Mouse (Mus musculus) layer of hippocampus, adult 9-10 months (tissue): ENCODE data around the gene Ctc1.
A peak's percentile ranks its signal among the peaks of the same experiment; 100 is the strongest.
"Not testable (repeated sequence)": the region's sequence is repeated elsewhere in the genome, so short reads cannot be mapped to it uniquely, and the experiment has no call there.

Experiments used
- DNase-seq: peaks from one replicate; pipeline ENCODE4 v3.0.0; 2022; ENCODE audit warnings: low spot score

Gene Ctc1

DNA sequence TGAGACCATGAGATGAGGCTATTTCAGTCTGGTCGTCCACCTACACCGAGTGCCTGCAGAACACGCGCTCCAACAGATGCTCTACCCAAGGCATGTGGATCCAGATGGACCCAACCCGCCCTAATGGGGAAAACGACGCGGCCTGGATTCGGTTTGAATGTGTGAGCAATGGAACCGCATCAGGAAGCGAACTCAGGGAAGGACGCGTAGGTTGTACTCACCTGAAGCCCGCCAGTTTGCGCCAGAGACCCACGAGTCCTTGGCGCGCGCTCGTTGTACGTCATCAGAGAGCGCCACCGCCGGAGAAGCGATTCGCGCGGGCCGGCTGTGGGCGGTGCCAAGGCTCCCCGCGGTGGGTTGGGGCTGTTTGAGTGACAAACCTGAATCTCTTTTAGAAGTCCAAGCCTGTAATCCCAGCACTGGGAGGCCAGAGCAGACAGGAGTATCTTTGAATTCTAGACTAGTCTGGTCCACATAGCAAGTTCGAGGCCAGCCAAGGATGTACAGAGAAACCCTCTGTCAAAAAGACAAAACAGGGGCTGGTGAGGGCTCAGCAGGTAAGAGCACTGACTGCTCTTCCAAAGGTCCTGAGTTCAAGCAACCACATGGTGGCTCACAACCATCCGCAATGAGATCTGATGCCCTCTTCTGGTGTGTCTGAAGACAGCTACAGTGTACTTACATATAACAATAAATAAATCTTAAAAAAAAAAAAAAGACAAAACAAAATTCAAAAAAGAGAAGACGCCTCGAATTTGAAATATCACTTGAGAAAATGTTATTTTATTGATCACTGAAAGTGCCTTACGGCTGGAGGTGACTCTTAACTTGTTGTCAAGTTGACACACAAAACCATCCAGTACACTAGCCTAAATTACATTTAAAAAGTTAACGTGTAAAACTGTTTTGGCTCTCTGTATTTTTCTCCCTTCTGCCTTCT lies 7.3 kb upstream of the Ctc1 start, which contains the start of gene Pfas:
Gene Pfas, minus strand, starts transcription at position 279 of the 940 bp plus-strand sequence.
- DNase-seq = peak; percentile 69

DNA sequence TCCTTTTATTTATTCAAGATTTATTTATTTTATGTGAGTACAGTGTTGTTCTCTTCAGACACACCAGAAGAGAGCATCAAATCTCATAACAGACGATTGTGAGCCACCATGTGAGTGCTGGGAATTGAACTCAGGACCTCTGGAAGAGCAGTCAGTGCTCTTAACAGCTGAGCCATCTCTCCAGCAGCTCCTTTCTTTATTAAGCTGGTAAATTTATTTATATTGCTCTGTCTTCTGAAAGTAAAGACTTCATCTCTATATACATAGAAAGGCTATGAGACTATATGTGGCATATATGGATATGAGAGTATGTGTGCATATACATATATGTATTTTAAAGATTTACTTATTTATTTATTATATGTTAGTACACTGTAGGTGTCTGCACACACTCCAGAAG lies 6.2 kb upstream of the Ctc1 start:
- no peak for DNase-seq

DNA sequence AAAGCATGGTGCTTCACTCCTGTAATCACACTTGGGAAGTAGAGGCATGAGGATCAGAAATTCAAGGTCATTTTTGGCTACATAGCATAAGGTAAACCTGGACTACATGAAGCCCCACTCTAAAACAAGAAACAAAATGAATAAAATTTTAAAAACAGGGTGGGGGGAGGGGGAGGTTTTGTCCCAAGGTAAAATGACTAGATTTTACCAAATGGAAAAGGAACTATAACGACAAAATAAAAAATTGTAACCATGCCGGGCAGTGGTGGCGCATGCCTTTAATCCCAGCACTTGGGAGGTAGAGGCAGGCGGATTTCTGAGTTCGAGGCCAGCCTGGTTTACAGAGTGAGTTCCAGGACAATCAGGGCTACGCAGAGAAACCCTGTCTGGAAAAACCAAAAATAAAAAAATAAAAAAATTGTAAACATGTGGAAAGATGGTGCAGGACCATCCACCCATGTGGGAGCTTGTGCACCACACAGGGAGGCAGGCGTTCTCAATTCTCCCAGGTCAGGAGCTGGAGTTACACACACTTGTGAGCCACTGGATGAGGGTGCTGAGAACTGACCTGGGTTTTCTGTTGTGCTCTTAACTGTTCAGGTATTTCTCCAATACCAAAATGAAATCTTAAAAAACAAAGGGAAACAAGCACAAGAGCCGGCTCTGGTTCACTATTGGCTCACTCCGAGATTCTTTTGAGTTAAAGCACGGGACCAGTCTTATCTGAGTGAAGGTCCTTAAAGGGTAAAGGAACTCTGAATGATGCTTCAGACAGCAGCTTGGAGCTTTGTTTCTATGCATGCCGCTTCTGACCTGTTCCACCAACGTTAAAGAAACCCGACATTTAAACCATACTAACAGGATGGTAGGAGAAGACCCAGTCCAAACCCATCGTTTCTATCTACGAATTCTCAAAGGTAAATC lies 5.0 kb upstream of the Ctc1 start:
- DNase-seq = no peak

DNA sequence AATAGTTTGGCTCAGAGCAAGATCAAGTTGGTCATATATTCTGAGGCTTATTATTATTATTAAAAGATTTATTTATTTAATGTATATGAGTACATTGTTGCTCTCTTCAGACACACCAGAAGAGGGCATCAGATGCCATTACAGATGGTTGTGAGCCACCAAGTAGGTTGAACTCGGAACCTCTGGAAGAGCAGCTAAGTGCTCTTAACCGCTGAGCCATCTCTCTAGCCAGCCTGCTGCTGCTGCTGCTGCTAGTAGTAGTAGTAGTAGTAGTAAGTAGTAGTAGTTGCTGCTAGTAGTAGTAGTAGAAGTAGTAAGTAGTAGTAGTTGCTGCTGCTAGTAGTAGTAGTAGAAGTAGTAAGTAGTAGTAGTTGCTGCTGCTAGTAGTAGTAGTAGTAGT lies 4.3 kb upstream of the Ctc1 start:
- DNase-seq = not testable (repeated sequence)

DNA sequence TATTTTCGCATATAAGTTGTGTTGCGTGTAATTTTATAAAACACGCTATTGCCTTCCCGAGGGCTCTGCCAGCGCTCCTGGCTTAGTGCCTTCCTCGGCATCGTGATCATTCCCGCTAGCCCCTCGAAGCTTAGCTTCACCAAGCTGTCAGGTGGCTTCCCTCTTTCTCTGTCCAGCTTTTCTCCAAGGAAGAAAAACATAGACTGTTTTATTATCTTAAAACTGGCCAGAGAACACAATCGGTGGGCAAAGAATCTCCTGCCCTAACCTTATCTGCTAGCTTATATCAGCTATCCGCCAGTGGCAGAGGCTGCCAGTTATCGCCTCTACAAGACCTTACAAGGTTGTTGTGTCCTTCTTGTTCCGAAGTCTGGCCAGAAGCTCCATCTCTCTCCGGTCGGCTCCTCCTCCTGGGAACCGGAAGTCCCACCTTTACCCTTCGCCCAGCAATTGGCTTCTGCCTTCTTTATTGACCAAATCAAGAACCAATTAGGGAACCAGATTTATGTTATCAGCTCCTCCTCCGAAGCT lies 3.6 kb upstream of the Ctc1 start:
- DNase-seq = peak; percentile 85

DNA sequence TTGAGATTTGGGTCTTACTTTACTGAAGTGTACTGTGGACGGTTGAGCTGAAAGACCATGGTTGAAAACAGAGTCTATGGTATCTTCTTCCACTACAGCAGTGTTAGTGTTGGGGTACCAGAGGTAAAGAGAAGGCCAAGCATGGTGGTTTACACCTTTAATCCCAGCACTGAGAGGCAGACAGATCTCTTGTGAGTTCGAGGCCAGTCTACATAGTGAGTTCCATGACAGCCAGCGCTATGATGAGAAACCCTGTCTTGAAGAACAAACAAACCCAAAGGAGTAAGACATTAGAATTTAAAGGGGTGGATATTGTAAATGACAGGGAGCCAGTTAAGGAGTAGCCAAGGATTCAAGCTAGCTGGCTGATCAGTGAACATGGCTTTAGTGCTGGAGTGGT lies 1.0 kb downstream of the Ctc1 start:
- no peak for DNase-seq

DNA sequence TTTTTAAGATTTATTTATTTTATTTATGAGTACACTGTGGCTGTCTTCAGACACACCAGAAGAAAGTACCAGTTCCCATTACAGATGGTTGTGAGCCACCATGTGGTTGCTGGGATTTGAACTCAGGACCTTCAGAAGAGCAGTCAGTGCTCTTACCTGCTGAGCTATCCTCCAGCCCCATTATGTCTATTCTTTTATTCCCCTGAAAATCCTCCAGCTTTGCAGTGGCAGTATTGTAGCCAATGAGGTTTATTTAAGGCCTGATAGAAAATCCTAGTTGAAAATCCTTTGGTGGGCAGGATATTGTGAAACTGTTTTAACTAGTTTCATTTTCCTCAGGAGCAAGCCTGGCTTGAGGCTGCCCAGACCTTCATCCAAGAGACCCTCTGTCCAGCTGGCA lies 5.0 kb downstream of the Ctc1 start:
- DNase-seq = no peak

DNA sequence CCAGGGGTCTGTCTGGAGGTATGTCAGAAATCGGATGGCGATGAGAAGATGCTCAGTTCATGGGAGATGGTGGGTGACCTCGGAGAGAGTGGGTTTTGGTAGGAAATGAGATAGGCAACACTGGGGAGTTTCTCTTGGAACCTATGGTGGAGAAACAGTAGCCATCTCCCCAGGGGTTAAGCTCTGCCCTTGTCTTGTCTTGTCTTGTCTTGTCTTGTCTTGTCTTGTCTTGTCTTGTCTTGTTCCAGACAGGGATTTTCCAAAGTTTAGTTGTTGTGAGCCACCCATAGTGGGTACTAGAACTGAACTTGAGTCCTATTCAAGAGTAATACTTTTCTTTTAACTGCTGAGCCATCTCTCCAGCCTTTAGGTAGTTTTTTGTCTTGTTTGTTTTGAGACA lies 10.9 kb downstream of the Ctc1 start:
- no peak for DNase-seq

DNA sequence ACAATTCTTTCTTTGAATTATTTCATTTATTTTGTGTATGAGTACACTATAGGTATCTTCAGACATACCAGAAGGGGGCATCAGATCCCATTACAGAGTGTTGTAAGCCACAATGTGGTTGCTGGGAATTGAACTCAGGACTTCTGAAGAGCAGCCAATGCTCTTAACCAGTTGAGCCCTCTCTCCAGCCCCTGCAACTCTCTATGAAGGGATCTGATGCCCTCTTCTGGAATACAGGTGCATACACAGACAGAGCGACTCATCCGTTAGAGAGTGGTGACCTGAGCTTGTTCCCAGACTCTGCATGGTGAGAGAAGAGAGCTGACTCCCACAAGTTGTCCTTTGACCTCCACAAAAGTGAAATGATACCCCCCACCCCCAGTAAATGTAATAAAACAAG lies 13.1 kb downstream of the Ctc1 start:
- no peak for DNase-seq

DNA sequence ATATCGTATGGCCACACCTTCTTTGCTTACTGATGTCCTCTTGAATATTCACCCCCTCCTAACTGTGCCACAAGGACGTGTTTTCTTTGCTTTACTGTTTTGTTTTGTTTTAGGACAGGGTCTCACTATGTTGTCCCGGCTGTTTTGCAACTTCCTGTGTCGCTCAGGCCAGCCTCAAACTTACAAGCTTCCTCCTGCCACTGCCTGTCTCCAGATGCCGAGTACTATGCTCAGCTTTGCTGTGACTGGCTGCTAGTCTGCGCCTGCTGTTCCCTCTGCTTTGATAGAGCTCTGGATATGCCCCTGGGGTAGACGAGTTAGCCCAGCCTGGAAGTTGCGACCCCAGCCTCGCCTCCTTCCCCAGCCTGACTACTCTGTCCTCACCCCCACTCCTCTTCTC lies 17.8 kb downstream of the Ctc1 start:
- DNase-seq = no peak

DNA sequence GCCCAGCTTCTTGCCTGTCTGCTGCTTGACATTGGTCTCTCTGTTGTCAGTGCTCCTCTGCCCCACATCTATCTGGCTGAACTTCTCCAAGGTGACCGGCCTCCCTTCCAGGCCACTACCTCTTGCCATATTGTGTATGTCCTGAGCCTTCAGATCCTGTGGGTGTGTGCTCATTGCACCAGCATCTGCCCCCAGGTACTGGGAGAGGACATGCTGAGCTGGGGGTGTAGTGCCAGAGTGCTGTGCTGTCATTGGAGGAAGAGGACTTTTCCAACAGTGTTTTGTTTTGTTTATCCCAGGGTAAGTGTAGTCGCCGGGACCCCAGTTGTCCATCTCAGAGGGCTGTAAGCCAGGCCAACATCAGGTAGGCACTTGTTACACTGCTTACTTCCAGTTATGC lies 18.9 kb downstream of the Ctc1 start:
- no peak for DNase-seq

DNA sequence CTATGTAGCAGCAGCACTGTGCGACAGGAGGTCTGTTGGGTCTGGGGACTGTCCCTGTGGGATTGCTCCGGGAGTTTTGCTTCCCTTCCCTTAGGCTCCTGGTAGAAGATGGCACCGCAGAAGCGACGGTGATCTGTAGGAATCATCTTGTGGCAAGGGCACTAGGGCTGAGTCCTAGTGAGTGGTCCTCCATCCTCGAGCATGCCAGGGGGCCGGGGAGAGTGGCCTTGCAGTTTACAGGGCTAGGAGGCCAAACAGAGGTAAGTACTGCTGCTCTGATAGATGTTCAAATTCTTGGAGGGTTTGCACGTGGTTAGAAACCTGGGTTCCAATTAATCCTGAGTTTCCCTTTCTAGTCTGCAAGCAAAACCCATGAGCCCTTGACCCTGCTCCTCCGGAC lies 19.7 kb downstream of the Ctc1 start:
- DNase-seq = no peak

DNA sequence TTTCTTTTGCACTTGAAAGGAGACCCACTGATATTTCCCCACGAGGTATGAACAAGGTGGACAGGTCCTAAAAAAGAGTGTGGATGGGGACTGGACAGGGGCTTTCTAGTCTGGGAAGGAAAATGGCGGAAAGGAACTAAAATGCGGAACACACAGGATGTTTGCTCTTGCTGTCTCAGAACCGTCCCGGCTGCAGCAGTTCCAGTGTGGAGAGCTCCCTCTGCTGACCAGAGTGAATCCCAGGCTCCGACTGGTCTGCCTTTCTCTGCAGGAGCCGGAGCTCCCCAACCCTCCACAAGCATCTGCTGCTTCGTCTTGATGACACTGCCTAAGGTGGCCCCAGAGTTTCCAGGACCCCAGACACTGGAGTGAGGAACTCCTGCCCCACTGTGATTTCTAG lies 20.1 kb downstream of the Ctc1 start:
- DNase-seq = peak; percentile 87

DNA sequence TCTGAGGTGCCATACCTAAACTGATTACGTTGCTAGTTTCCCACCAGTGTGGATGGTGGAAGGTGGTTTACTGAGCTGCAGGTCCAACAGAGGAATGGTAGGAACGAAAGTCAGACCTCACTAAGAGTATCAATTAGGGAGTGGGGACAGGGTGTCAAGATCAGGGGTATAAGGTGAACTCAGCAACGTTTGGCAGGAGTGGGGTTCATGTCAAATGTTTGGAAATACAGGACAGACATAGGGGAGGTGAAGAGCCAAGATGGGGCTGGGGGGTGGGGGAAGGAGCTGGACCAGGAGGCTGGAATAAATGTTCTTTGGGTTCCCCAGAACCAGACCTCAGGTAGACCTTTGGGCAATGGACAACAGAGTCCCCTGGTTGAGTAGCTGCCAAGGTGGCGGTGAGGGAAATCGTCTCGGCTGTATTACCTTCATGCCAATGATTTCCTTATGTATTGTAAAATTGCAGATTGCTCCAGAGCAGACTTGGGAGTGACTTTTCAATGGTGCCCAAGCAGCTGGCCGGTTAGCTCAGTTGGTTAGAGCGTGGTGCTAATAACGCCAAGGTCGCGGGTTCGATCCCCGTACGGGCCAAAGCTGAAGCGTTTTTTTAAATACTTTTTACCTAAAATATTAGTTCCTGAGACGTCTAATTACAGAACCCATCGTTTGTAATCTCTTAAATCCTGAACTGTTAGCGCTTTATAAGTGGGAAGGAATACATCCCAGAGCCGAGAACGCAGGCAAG lies 20.9 kb downstream of the Ctc1 start:
- peak; percentile 89 for DNase-seq

DNA sequence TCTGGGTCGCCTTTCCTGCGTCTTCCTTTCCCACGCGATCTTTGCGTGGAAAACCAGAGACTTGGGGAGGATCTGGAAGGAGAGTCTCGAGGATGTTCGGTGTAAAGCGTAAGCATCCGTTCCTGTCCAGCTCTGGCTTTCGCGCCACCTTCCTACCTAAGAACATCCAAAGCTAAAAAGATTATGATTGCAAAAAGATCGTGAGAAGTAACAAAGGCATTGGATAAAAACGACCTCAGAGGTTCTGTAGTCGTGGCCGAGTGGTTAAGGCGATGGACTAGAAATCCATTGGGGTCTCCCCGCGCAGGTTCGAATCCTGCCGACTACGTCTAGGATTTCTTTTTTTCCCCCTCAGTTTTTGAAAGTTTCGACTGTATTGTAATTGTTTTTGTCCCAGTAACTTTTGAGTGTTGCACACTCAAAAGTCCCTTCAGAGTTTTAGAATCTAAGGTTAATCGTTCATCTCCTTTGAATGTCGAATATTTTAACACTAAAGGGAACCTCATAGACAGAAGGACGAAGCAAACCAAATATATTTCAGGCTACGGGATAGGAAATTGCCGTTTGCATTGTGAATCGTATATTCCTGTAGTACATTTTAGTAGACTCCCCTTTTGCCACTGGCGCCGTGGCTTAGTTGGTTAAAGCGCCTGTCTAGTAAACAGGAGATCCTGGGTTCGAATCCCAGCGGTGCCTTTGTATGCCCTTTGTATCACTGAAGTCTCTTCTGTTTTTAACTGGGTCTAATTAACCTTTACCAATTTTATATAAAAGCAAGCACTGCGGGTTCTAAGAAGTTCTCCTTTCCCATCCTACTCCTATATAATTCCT lies 21.7 kb downstream of the Ctc1 start:
- DNase-seq = peak; percentile 89

DNA sequence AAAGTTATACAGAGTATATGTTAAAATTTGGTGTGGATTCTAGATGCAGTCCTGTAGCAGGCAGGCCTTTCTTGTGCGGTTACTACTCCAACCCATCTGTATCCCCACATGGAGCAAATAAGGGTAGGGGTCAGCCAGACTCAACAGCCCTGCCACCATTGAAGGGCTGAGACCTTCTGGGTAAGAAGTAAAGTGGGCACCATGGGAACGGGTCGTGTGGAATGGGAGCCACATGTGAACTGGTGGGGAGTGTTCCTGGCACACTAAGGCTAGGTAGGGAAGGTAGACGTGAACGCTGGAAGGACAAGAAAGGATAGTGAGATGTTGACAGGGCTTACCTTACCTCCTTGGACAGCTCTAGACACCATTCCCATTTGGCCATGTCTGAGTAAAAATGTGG lies 22.5 kb downstream of the Ctc1 start:
- DNase-seq = no peak

DNA sequence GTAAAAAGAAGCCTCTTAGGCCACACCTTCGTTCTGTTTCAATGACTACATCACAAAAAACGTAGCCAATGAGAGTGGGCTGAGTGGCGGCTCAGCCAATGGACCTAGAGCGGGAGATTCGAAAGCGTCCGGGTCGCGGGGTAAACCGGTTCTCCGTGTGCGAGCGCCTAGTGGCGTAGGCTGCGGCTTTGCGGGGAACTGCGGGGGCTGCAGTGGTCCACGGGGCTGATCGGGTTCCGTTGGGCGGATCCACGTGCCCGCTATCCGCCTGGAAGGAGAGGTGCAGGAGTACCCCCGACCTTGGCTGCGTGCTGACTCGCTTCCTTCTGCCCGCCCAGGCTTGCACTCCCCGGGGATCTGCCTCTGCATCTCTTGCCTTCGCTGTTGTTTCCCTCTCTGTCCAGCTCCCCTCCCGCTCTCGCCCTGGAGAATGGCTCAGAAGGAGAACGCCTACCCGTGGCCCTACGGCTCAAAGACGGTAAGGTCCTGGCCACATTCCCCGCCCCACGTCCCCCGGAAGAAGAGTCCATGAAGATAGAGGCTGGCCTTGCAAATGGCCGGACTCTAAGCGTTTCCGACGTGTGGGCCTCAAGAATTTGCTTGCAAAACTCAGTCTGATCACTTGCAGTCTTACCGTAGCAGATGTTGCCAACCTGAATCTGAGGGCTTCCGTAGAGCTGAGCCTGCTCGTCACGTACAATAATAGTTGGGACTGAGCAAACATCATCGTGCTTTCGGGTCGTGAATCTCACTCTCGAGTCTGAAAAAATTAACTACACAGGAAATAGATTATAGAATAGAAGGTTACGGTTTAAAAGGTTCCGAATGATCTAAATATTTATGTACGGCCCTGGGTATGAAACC lies 30.1 kb downstream of the Ctc1 start, which contains the start of gene Aurkb:
Gene Aurkb, plus strand, starts transcription at position 117 of the 864 bp plus-strand sequence.
- DNase-seq = no peak

DNA sequence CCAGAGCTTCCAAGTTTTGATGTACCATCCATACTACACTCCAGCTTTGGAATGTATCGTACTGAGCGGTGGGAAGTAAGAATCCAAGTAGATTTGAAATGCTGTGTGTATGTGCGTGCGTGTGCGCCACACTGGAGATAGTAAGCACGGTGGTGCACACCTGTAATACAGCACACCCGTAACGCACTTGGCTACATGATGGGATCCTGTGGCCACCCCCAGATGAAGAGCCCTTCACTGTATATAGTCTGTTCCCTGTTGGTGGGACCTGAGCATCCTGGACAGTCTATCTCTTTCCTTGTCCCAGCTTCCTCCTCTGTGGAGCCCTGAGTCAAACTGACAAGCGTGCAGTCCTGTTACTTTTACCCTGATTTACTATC lies 30.7 kb downstream of the Ctc1 start:
- no peak for DNase-seq

DNA sequence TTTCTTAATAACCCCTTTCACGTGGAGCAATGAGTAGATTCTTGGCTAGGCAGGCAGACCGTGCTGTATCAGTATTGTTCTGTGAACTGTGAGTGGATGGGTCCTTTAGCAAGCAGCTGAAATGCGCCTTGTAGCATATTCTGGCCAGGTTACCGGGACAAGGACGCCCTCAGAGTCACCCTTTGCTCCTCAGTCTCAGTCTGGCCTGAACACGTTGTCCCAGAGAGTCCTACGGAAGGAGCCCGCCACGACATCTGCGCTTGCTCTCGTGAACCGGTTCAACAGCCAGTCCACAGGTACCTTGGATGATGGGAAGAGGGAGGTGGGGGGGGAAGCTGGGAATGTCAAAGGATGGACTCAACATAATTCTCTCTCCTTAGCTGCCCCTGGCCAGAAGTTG lies 31.9 kb downstream of the Ctc1 start:
- DNase-seq = no peak

DNA sequence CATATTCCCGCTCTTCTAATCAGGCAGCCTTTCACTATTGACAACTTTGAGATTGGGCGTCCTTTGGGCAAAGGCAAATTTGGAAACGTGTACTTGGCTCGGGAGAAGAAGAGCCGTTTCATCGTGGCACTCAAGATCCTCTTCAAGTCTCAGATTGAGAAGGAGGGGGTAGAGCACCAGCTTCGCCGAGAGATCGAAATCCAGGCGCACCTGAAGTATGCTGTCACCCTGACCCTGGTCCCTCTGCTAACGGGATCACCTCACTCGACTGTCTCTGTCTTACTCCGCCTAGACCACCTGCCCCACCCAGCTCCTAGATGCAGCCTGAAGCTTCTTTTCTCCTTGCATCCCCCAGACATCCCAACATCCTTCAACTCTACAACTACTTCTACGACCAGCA lies 32.4 kb downstream of the Ctc1 start:
- no peak for DNase-seq
